Mouse (Mus musculus) liver, adult 2 months (tissue): ENCODE results near the gene March2. TPM values are rescaled to one million over a fixed set of nuclear protein-coding genes. Genes with fewer than 3 reads are reported as not detected.

Experiments used
- DNase-seq: peaks from one replicate; pipeline ENCODE4 v3.0.0-alpha.2; 2011; ENCODE audit warnings: low read depth, low spot score; ENCODE audit errors: extremely low read depth
- H3K27ac ChIP-seq: fragments of 200-500 bp; replicated peaks from 2 replicates; pipeline ENCODE4 v1.5.1; 2012; ENCODE audit warnings: low read depth, mild to moderate bottlenecking, control low read depth, inconsistent platforms, low read length; ENCODE audit not compliant: insufficient read depth
- H3K27me3 ChIP-seq: fragments of 200-500 bp; 2 replicates; pipeline ENCODE4 v1.6.1; 2012; ENCODE audit warnings: mild to moderate bottlenecking, moderate library complexity, low read length, inconsistent platforms; ENCODE audit not compliant: control insufficient read depth, insufficient read depth
- H3K36me3 ChIP-seq: fragments of 200-500 bp; 2 replicates; pipeline ENCODE4 v1.6.1; 2012; ENCODE audit warnings: low read length, inconsistent platforms; ENCODE audit not compliant: control insufficient read depth, insufficient read depth
- H3K4me1 ChIP-seq: fragments of 200-500 bp; 2 replicates; pipeline ENCODE4 v1.6.1; 2011; ENCODE audit warnings: low read length; ENCODE audit not compliant: control insufficient read depth, insufficient read depth
- H3K4me3 ChIP-seq: fragments of 200-500 bp; 2 replicates; pipeline ENCODE4 v1.5.1; 2011; ENCODE audit warnings: low read depth, mild to moderate bottlenecking, control low read depth, low read length, moderate library complexity; ENCODE audit not compliant: insufficient read depth
- H3K79me2 ChIP-seq: fragments of 200-500 bp; 2 replicates; pipeline ENCODE4 v1.6.1; 2012; ENCODE audit warnings: inconsistent platforms, mild to moderate bottlenecking, low read length, moderate library complexity; ENCODE audit not compliant: control insufficient read depth, insufficient read depth
- H3K9ac ChIP-seq: fragments of 200-500 bp; 2 replicates; pipeline ENCODE4 v1.6.1; 2012; ENCODE audit warnings: low read depth, mild to moderate bottlenecking, control low read depth, inconsistent platforms, low read length
- CTCF ChIP-seq: fragments of 200-500 bp; IDR thresholded peaks from 2 replicates; pipeline ENCODE4 v1.5.1; 2011; ENCODE audit warnings: low read depth, low read length, control low read depth
- POLR2A ChIP-seq: fragments of 200-500 bp; IDR thresholded peaks from 2 replicates; pipeline ENCODE4 v1.6.1; 2011; ENCODE audit warnings: low read length, control low read depth; ENCODE audit not compliant: insufficient read depth; ENCODE audit errors: extremely low read depth
- WGBS: fragments of 180-500 bp; shearing (Covaris S2); methylation state at CpG from one replicate; pipeline ENCODE4 v1.1.7; 2018; 5-methylcytosine and 5-hydroxymethylcytosine counted together
- polyA plus RNA-seq: library from polyadenylated mRNA; depleted of rRNA; stranded (reverse); fragments of >200 nt; gene quantifications from 2 replicates; pipeline ENCODE4 v1.2.3, GENCODE M21; 2012; rRNA removed
- total RNA-seq: library from RNA; depleted of rRNA; stranded (reverse); fragments of >200 nt; gene quantifications from 2 replicates; pipeline ENCODE4 v1.2.3, GENCODE M21; 2014; rRNA removed

March2 gene
- total and polyA plus RNA-seq, 2 experiments = 71.2 to 92.3 TPM

DNA sequence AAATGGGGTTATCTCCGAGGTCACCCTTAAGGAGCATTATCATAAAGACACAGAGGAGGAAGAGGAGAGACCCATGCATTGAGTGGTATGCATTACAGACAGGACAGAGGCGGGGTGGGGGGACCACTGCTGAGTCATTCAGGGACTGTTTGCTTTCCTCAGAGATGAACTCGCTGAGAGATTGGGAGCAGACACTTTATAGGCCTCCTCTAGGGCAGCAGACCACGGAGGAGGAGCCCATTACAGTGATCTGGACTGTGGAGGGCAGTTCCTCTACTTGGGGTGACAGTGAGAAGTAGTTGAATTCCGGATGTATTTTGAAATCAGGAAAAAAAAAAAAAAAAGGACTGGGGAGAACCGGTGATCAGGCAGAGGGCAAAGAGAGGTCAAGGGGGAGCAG lies 78.7 kb downstream of the March2 start:
- H3K4me3 ChIP-seq = no peak overlapping the region
- peak; percentile 26 for DNase-seq
- TF ChIP-seq CTCF (no peak), POLR2A (no peak)
- H3K79me2 ChIP-seq = no peaks in the 10 kb centered on the region
- no peaks in the 10 kb centered on the region for H3K4me1 ChIP-seq
- H3K9ac ChIP-seq = no peak overlapping the region
- no peaks in the 10 kb centered on the region for H3K27me3 ChIP-seq
- WGBS = 43% methylated on average over 6 of the region's 6 CpGs
- 0 out of 2 replicates have a peak overlapping the region, but pooled peaks have one; percentile 33 for H3K27ac ChIP-seq
- peaks cover 5% of the 10 kb centered on the region; the same call in 1 of the 2 replicates for H3K36me3 ChIP-seq

DNA sequence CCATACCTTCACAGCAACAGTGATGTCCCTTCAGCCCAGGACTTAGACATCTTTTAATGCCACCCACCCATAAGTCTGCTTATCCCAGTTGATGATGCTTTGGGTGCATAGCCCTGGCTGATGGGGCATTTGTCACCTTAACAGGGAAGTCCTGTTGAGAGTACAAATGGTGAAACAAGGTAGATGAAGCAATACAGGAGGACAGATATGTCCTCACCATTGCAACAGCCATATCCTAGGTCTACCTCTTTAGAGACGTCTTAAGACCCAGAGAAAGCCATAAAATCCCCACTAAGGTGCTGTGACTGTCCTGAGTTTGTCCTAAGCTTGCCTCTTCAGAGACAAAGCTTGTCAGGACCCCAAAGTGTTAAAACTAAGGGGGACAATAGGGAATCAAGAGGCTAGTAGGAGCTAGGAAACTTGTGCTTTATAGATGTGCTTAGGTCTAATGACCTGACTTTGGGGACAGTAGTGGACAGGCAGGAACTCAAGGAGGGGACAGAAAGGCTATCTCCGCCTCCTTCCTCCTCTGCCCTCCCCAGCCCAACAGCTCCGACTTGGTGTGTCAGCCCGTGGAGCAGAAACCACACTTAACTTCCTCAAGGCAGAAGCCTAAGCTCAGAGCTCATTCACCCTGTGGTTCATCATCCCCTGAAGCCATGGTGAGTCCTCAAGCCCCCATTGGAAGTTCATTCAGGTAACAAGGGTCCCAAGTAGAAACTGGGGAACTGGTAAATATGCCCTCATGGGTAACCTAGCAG lies 80.8 kb downstream of the March2 start, which contains the start of gene Pram1:
Pram1 (plus strand) TSS at position 541 of the 761 bp plus-strand sequence.
- no peaks in the 10 kb centered on the region for H3K27me3 ChIP-seq
- TF ChIP-seq CTCF (no peak), POLR2A (no peak)
- H3K4me3 ChIP-seq = no peak within 1 kb of the TSS
- no peaks in the 10 kb centered on the region; the same call in 1 of the 2 replicates for H3K36me3 ChIP-seq
- no peak within 1 kb of the TSS for H3K9ac ChIP-seq
- DNase-seq = peak; percentile 19
- H3K27ac ChIP-seq = no peak within 1 kb of the TSS
- no peaks in the 10 kb centered on the region for H3K4me1 ChIP-seq
- no peaks in the 10 kb centered on the region for H3K79me2 ChIP-seq
- 76% methylated on average over 4 of the region's 4 CpGs for WGBS

DNA sequence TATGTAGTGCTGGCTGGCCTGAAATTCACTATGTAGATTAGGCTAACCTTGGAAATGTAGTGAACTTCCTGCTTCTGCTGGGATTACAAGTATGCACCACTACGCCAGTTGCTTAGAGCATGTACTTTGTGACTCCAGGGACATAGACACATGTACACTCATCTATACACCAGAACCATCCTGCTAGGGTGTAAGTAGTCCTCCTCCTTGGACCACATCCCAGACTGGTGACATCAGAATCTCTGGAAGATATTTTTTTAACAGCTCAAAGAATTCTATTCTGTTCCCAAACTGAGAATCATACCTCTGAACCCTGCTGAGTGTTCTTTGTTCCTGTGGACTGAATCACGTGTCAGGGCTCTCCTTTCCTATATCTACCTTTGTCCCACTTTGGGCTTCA lies 81.4 kb downstream of the March2 start:
- Histone ChIP-seq H3K27me3 (no peaks in the 10 kb centered on the region), H3K36me3 (no peaks in the 10 kb centered on the region; the same call in 1 of the 2 replicates), H3K9ac (no peak overlapping the region), H3K4me3 (no peak overlapping the region), H3K4me1 (no peaks in the 10 kb centered on the region), H3K27ac (no peak overlapping the region), H3K79me2 (no peaks in the 10 kb centered on the region)
- WGBS = 81% methylated on average over 2 of the region's 2 CpGs
- DNase-seq = no peak
- TF ChIP-seq POLR2A (no peak), CTCF (no peak)

Other genes starting within 250 kb of the March2 start
- 6.5 and 7.0 TPM in 2 replicates for gene Adamts10, start 194.5 kb downstream of the March2 start, total RNA-seq
- gene Adamts10, start 194.5 kb downstream of the March2 start, polyA plus RNA-seq = 6.6 and 8.6 TPM in 2 replicates
- 1.7 and 2.9 TPM in 2 replicates for gene Myo1f, start 163.0 kb downstream of the March2 start, total RNA-seq
- 1.1 and 1.4 TPM in 2 replicates for gene Myo1f, start 163.0 kb downstream of the March2 start, polyA plus RNA-seq
- 1.0 and 1.7 TPM in 2 replicates for gene Zfp414, start 89.6 kb downstream of the March2 start, total RNA-seq
- 15.1 and 15.5 TPM in 2 replicates for gene Zfp414, start 89.6 kb downstream of the March2 start, polyA plus RNA-seq
- gene Pram1, start 80.6 kb downstream of the March2 start, total RNA-seq = 0.13 TPM in 1 of 2 replicates, not detected in the other
- 0.23 and 0.45 TPM in 2 replicates for gene Pram1, start 80.6 kb downstream of the March2 start, polyA plus RNA-seq
- gene Hnrnpm, start 31.8 kb downstream of the March2 start, total RNA-seq = 49.9 and 53.7 TPM in 2 replicates
- 28.0 and 33.6 TPM in 2 replicates for gene Hnrnpm, start 31.8 kb downstream of the March2 start, polyA plus RNA-seq
- gene Rab11b, start 41.9 kb upstream of the March2 start, total RNA-seq = 23.3 and 45.2 TPM in 2 replicates
- 168 and 177 TPM in 2 replicates for gene Rab11b, start 41.9 kb upstream of the March2 start, polyA plus RNA-seq
- 129 and 142 TPM in 2 replicates for gene Angptl4, start 63.2 kb upstream of the March2 start, total RNA-seq
- 28.1 and 49.5 TPM in 2 replicates for gene Angptl4, start 63.2 kb upstream of the March2 start, polyA plus RNA-seq
- 6.0 and 7.3 TPM in 2 replicates for gene Kank3, start 91.8 kb upstream of the March2 start, total RNA-seq
- gene Kank3, start 91.8 kb upstream of the March2 start, polyA plus RNA-seq = 9.5 and 13.4 TPM in 2 replicates
- 275 and 294 TPM in 2 replicates for gene Rps28, start 105.9 kb upstream of the March2 start, total RNA-seq
- gene Rps28, start 105.9 kb upstream of the March2 start, polyA plus RNA-seq = 374 and 500 TPM in 2 replicates
- 214 and 217 TPM in 2 replicates for gene Ndufa7, start 105.9 kb upstream of the March2 start, total RNA-seq
- 372 and 457 TPM in 2 replicates for gene Ndufa7, start 105.9 kb upstream of the March2 start, polyA plus RNA-seq
- 7.1 and 7.5 TPM in 2 replicates for gene Cd320, start 124.4 kb upstream of the March2 start, total RNA-seq
- 13.0 and 16.9 TPM in 2 replicates for gene Cd320, start 124.4 kb upstream of the March2 start, polyA plus RNA-seq
- gene Gm7029, start 155.2 kb upstream of the March2 start, total RNA-seq = not detected in 2 replicates
- not detected in 2 replicates for gene Gm7029, start 155.2 kb upstream of the March2 start, polyA plus RNA-seq
- gene Kifc1, start 172.0 kb upstream of the March2 start, total RNA-seq = 0.18 and 1.2 TPM in 2 replicates
- gene Kifc1, start 172.0 kb upstream of the March2 start, polyA plus RNA-seq = 0.20 and 0.31 TPM in 2 replicates
- not detected in 2 replicates for gene Platr17, start 186.5 kb upstream of the March2 start, total RNA-seq
- gene Platr17, start 186.5 kb upstream of the March2 start, polyA plus RNA-seq = 0.18 TPM in 1 of 2 replicates, not detected in the other
- gene Daxx, start 190.7 kb upstream of the March2 start, total RNA-seq = 8.3 and 10.2 TPM in 2 replicates
- gene Daxx, start 190.7 kb upstream of the March2 start, polyA plus RNA-seq = 15.8 and 30.8 TPM in 2 replicates
- 47.2 and 58.5 TPM in 2 replicates for gene Tapbp, start 197.2 kb upstream of the March2 start, total RNA-seq
- 95.4 and 105 TPM in 2 replicates for gene Tapbp, start 197.2 kb upstream of the March2 start, polyA plus RNA-seq
- 11.1 and 12.7 TPM in 2 replicates for gene Zbtb22, start 197.2 kb upstream of the March2 start, total RNA-seq
- 23.9 and 30.2 TPM in 2 replicates for gene Zbtb22, start 197.2 kb upstream of the March2 start, polyA plus RNA-seq
- gene Rgl2, start 210.9 kb upstream of the March2 start, total RNA-seq = 9.8 and 10.9 TPM in 2 replicates
- gene Rgl2, start 210.9 kb upstream of the March2 start, polyA plus RNA-seq = 19.4 and 27.7 TPM in 2 replicates
- gene Pfdn6, start 221.7 kb upstream of the March2 start, total RNA-seq = 37.9 and 40.8 TPM in 2 replicates
- gene Pfdn6, start 221.7 kb upstream of the March2 start, polyA plus RNA-seq = 15.5 and 21.9 TPM in 2 replicates
- 9.3 and 11.3 TPM in 2 replicates for gene Wdr46, start 222.0 kb upstream of the March2 start, total RNA-seq
- 13.2 and 16.4 TPM in 2 replicates for gene Wdr46, start 222.0 kb upstream of the March2 start, polyA plus RNA-seq
- gene B3galt4, start 232.8 kb upstream of the March2 start, total RNA-seq = 0.54 and 0.55 TPM in 2 replicates
- 0.68 and 0.97 TPM in 2 replicates for gene B3galt4, start 232.8 kb upstream of the March2 start, polyA plus RNA-seq
- 10.5 and 10.9 TPM in 2 replicates for gene Vps52, start 237.1 kb upstream of the March2 start, total RNA-seq
- gene Vps52, start 237.1 kb upstream of the March2 start, polyA plus RNA-seq = 31.1 and 40.6 TPM in 2 replicates
- 1,559 and 1,933 TPM in 2 replicates for gene Rps18, start 237.3 kb upstream of the March2 start, total RNA-seq
- 224 and 252 TPM in 2 replicates for gene Rps18, start 237.3 kb upstream of the March2 start, polyA plus RNA-seq